In the genomic region with DNA sequence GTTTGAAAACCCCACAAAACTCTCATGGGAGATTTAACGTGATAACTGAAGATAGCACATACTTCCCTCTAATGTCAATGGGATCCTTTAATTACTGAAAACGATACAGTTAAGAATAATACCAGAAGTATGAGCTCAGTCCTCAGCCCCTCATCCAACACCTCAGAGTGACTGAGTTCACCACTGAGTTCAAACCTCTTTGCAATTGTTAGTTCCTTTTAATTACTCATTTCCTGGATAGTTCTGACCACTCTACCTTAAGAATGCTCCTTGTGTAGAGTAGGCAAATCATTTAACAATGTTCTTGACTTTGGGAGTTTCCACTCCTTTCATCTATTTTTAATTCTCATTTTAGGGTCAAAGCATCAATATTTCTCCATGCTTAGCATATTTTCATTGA, we compare ENCODE assay signal across 27 mouse cellular contexts. TPM values are rescaled to one million over a fixed set of nuclear protein-coding genes. Genes with fewer than 3 reads are reported as not detected.
DNase-seq lines count a peak whose midpoint lies in the region; ATAC-seq and TF ChIP-seq lines count a peak whose summit lies in the region.
"Had no signal": no experiment of that assay in that cellular context is flagged by ENCODE, and none has a peak within 500 bp of the region (broad histone marks: within the 10 kb centered on the region; RNA-seq: fewer than 3 reads in every experiment).

No protein-coding gene starts in this region.

- CTCF ChIA-PET in Patski (lab: Charles Lee), result no interaction called here

- peak; percentile 56; the same call in 1 of the 2 replicates for ATAC-seq in lung, postnatal 0 days
- peak; percentile 21 for ATAC-seq in Patski
- ATAC-seq: forebrain, embryonic 14.5 days; forebrain, embryonic 16.5 days had no signal

- peak overlapping the region; percentile 47 for H3K27ac ChIP-seq in layer of hippocampus, adult 2 months
- H3K27ac ChIP-seq in lung, postnatal 0 days (ENCODE audit: low read length), result no peak overlapping the region
- H3K27ac ChIP-seq: embryonic facial prominence, embryonic 13.5 days; embryonic facial prominence, embryonic 15.5 days; forebrain, embryonic 10.5 days; forebrain, embryonic 12.5 days had no signal

- no peaks in the 10 kb centered on the region for H3K4me1 ChIP-seq in lung, postnatal 0 days (ENCODE audit: insufficient read depth, low read depth, low read length)
- H3K4me1 ChIP-seq in lung, adult 2 months (ENCODE audit: control insufficient read depth, insufficient read depth, low read length), result no peaks in the 10 kb centered on the region
- H3K4me1 ChIP-seq: embryonic facial prominence, embryonic 15.5 days; forebrain, embryonic 10.5 days; forebrain, embryonic 12.5 days had no signal

- DNase-seq in layer of hippocampus, adult 2 months (ENCODE audit: low spot score in 2 of 2), result no peak
- no peak for DNase-seq in layer of hippocampus, adult 8-10 months (ENCODE audit: low spot score in 2 of 2)
- peak; percentile 45 for DNase-seq in lung, postnatal 0 days (ENCODE audit: low spot score)
- DNase-seq in lung, adult 2 months, result no peak
- DNase-seq in Patski (ENCODE audit: low read depth, low spot score), result no peak
- DNase-seq in heart, postnatal 36 days, result no peak
- DNase-seq: adrenal gland, adult 2 months; adrenal gland, postnatal 10 days; adrenal gland, postnatal 25 days; cerebellum, adult 11 months; cerebellum, adult 18-20 months; cerebellum, adult 8-10 months; cerebellum, adult 9-11 months; cerebellum, postnatal 14 days; cerebellum, postnatal 36 days; embryo, embryonic 11 days had no signal

- H3K4me2 ChIP-seq in lung, postnatal 0 days (replicated peaks; ENCODE audit: low read depth, low read length), result no peak overlapping the region
- H3K4me2 ChIP-seq: embryonic facial prominence, embryonic 13.5 days; embryonic facial prominence, embryonic 15.5 days; forebrain, embryonic 12.5 days had no signal

- H3K36me3 ChIP-seq in lung, postnatal 0 days (ENCODE audit: insufficient read depth, low read length), result no peaks in the 10 kb centered on the region
- H3K36me3 ChIP-seq: embryonic facial prominence, embryonic 13.5 days; embryonic facial prominence, embryonic 15.5 days; forebrain, embryonic 10.5 days; forebrain, embryonic 12.5 days; G1E had no signal

- WGBS in lung, postnatal 0 days, result 50% methylated on average over 2 of the region's 2 CpGs
- WGBS in lung, adult 2 months, result 50% methylated on average over 2 of the region's 2 CpGs

- in situ Hi-C loops in Patski (cut with MboI; ENCODE audit: low pct_unique_long_range_greater_than_20kb), result no loop called here

- peak; percentile 82 for TF ChIP-seq EP300 in lung, postnatal 0 days (IDR thresholded peaks at IDR 0.05)

- H3K4me3 ChIP-seq in layer of hippocampus, adult 2 months, result no peak overlapping the region; the same call in 1 of the 2 replicates
- no peak overlapping the region for H3K4me3 ChIP-seq in lung, postnatal 0 days (ENCODE audit: low read depth, low read length)
- H3K4me3 ChIP-seq in lung, adult 2 months (replicated peaks; ENCODE audit: extremely low read depth, low read depth, low read length), result no peak overlapping the region
- H3K4me3 ChIP-seq: embryonic facial prominence, embryonic 13.5 days; embryonic facial prominence, embryonic 15.5 days; erythroblast, embryonic 14.5 days; forebrain, embryonic 10.5 days; forebrain, embryonic 12.5 days had no signal

- H3K27me3 ChIP-seq in lung, postnatal 0 days (replicated peaks; ENCODE audit: insufficient read depth, low read length), result no peaks in the 10 kb centered on the region
- no peaks in the 10 kb centered on the region for H3K27me3 ChIP-seq in Patski
- H3K27me3 ChIP-seq: embryonic facial prominence, embryonic 13.5 days; embryonic facial prominence, embryonic 15.5 days; forebrain, embryonic 12.5 days had no signal

- intact Hi-C loops in heart, postnatal 36 days (cut with DNase I), result no loop called here

- POLR2A ChIA-PET in Patski (lab: Charles Lee), result no interaction called here

- no peaks in the 10 kb centered on the region for H3K9me3 ChIP-seq in lung, postnatal 0 days (ENCODE audit: low read length)
- H3K9me3 ChIP-seq: embryonic facial prominence, embryonic 13.5 days; embryonic facial prominence, embryonic 15.5 days; forebrain, embryonic 10.5 days; forebrain, embryonic 12.5 days; G1E had no signal

- no peak for TF ChIP-seq CTCF in layer of hippocampus, adult 2 months (conservative IDR thresholded peaks at IDR 0.05)
- no peak for TF ChIP-seq CTCF in lung, postnatal 0 days (IDR thresholded peaks at IDR 0.05)
- no peak for TF ChIP-seq CTCF in lung, adult 2 months (IDR thresholded peaks at IDR 0.05; ENCODE audit: insufficient read depth, low read length)
- no peak for TF ChIP-seq CTCF in Patski (IDR thresholded peaks at IDR 0.05)

- TF ChIP-seq POLR2A in lung, adult 2 months (IDR thresholded peaks at IDR 0.05; ENCODE audit: borderline replicate concordance, extremely low read depth, low read depth, low read length), result no peak

- no peak overlapping the region for H3K9ac ChIP-seq in lung, postnatal 0 days (replicated peaks; ENCODE audit: low read depth)
- H3K9ac ChIP-seq: embryonic facial prominence, embryonic 13.5 days; embryonic facial prominence, embryonic 15.5 days; forebrain, embryonic 12.5 days had no signal

RNA-seq across cellular contexts. Expression of gene P2ry13, which starts 8.6 kb away (rescaled TPM):
- 10 to 100 TPM in 1 of 2 experiments, 1 to 10 TPM in 1; 9.4 to 10.1 TPM for total RNA-seq in layer of hippocampus, adult 2 months (2021)
- total RNA-seq in layer of hippocampus, adult 8-10 months (2022), result 10 to 100 TPM in 2 of 4 experiments, 1 to 10 TPM in 2; 7.7 to 23.9 (median 15.7) TPM
- 2.6 and 2.7 TPM in 2 replicates for polyA plus RNA-seq in lung, postnatal 0 days (2015; fragmentation: Nextera tagmentation; extraction: Ambion mirVana)
- polyA plus RNA-seq in lung, adult 2 months (2012; rRNA removed), result 3.0 TPM in 2 replicates
- not detected for polyA plus RNA-seq in Patski (2021)
- 1 to 10 TPM in 1 of 2 experiments, under 1 TPM in 1; 0.64 to 1.1 TPM for total RNA-seq in heart, postnatal 36 days (2021)
- polyA plus RNA-seq: C2C12; erythroblast, embryonic 14.5 days; G1E had no signal

RNA-seq across cellular contexts. Expression of gene Gpr87, which starts 24.4 kb away (rescaled TPM):
- not detected for total RNA-seq in layer of hippocampus, adult 2 months (2021)
- total RNA-seq in layer of hippocampus, adult 8-10 months (2022), result not detected
- not detected in 2 replicates for polyA plus RNA-seq in lung, postnatal 0 days (2015; fragmentation: Nextera tagmentation; extraction: Ambion mirVana)
- 5.2 TPM in 1 of 2 replicates, not detected in the other for polyA plus RNA-seq in lung, adult 2 months (2012; rRNA removed)
- not detected for polyA plus RNA-seq in Patski (2021)
- not detected for total RNA-seq in heart, postnatal 36 days (2021)
- total RNA-seq: adrenal gland, adult 2 months; adrenal gland, postnatal 10 days; adrenal gland, postnatal 25 days; adrenal gland, postnatal 4 days had no signal
- polyA plus RNA-seq: adrenal gland, adult 2 months; C2C12; erythroblast, embryonic 14.5 days; forebrain, embryonic 14.5 days; forebrain, embryonic 16.5 days; G1E had no signal

RNA-seq across cellular contexts. Expression of gene P2ry12, which starts 43.3 kb away (rescaled TPM):
- total RNA-seq in layer of hippocampus, adult 2 months (2021), result 10 to 100 TPM; 38.5 to 43.3 TPM
- total RNA-seq in layer of hippocampus, adult 8-10 months (2022), result 100 to 1,000 TPM in 2 of 4 experiments, 10 to 100 TPM in 2; 41.7 to 102 (median 71.7) TPM
- polyA plus RNA-seq in lung, postnatal 0 days (2015; fragmentation: Nextera tagmentation; extraction: Ambion mirVana), result 3.8 and 4.6 TPM in 2 replicates
- polyA plus RNA-seq in lung, adult 2 months (2012; rRNA removed), result 3.0 and 4.6 TPM in 2 replicates
- polyA plus RNA-seq in Patski (2021), result not detected
- 1 to 10 TPM; 2.3 to 2.6 TPM for total RNA-seq in heart, postnatal 36 days (2021)
- total RNA-seq: common myeloid progenitor, adult 5-6 weeks had no signal
- polyA plus RNA-seq: C2C12; erythroblast, embryonic 14.5 days; G1E had no signal

Comparison
In these comparisons a context has a peak if more than half of its experiments do, and no peak if none do; other contexts are left out.
1. RNA of gene P2ry13, which starts 8.6 kb away (total RNA-seq): 7.7 to 23.9 TPM in layer of hippocampus, adult 8-10 months and 9.4 to 10.1 TPM in layer of hippocampus, adult 2 months; 0.64 to 1.1 TPM in heart, postnatal 36 days; every median in the first group is over 4 times any median in the second.
2. RNA of gene P2ry12, which starts 43.3 kb away (total RNA-seq): 41.7 to 102 TPM in layer of hippocampus, adult 8-10 months and 38.5 to 43.3 TPM in layer of hippocampus, adult 2 months; 2.3 to 2.6 TPM in heart, postnatal 36 days; every median in the first group is over 10 times any median in the second.